Mouse (Mus musculus) midbrain, embryonic 15.5 days (tissue): Measurements from ENCODE around the gene Mlip. TPM values are rescaled to one million over a fixed set of nuclear protein-coding genes. Genes with fewer than 3 reads are reported as not detected.

Source experiments
- ATAC-seq: fragments of 200-750 bp; cut with Nextera tagmentation; replicated peaks from 2 replicates; pipeline ENCODE4 v1.8.0; 2017; ENCODE audit warnings: moderate TSS enrichment
- H3K27ac ChIP-seq: fragments of 300-500 bp; sonication (generic); 2 replicates; pipeline ENCODE4 v1.5.1; 2015; ENCODE audit warnings: mild to moderate bottlenecking, inconsistent platforms
- H3K27me3 ChIP-seq: fragments of 300-500 bp; sonication (generic); replicated peaks from 2 replicates; pipeline ENCODE4 v1.6.1; 2015; ENCODE audit warnings: inconsistent platforms
- H3K36me3 ChIP-seq: fragments of 300-500 bp; sonication (generic); replicated peaks from 2 replicates; pipeline ENCODE4 v1.6.1; 2015; ENCODE audit warnings: inconsistent platforms
- H3K4me1 ChIP-seq: fragments of 300-500 bp; sonication (generic); 2 replicates; pipeline ENCODE4 v1.6.1; 2015; ENCODE audit warnings: inconsistent platforms
- H3K4me2 ChIP-seq: fragments of 300-500 bp; sonication (generic); 2 replicates; pipeline ENCODE4 v1.6.1; 2015; ENCODE audit warnings: inconsistent platforms, mild to moderate bottlenecking, moderate library complexity
- H3K4me3 ChIP-seq: fragments of 300-500 bp; sonication (generic); 2 replicates; pipeline ENCODE4 v1.5.1; 2015; ENCODE audit warnings: mild to moderate bottlenecking, inconsistent platforms
- H3K9ac ChIP-seq: fragments of 300-500 bp; sonication (generic); 2 replicates; pipeline ENCODE4 v1.6.1; 2015; ENCODE audit warnings: mild to moderate bottlenecking, inconsistent platforms
- H3K9me3 ChIP-seq: fragments of 300-500 bp; sonication (generic); 2 replicates; pipeline ENCODE4 v1.6.1; 2016; ENCODE audit warnings: inconsistent platforms
- WGBS: fragments of 180-500 bp; shearing (Covaris S2); methylation state at CpG from one replicate; pipeline ENCODE4 v1.1.7; 2015; ENCODE audit warnings: mixed read lengths; 5-methylcytosine and 5-hydroxymethylcytosine counted together
- polyA plus RNA-seq: library from polyadenylated mRNA; unstranded; fragments of >200 nt; fragmentation: Nextera tagmentation; extraction: Ambion mirVana; gene quantifications from 2 replicates; pipeline ENCODE4 v1.2.1, GENCODE M21; 2015

The Mlip gene
- polyA plus RNA-seq, 1 experiment from 2014 or later, result 0.56 TPM

DNA sequence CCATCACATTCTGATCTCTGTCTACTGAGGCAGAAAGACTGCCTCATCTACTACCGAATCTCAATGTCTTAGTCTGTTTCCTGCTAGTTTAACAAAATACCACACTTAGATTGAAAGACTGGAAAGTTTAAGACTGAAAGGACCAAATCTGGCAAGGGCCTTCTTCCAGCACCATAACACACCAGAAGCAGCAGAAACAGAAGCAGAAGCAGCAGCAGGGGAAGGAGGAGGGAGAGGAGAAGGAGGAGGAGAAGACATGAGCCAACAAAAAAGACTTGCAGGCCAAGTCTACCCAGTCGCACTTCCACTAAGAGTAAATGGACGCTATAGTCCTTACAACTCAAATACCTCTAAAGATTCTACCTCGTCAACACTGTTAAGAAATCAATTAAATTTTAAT is 80.0 kb downstream of the Mlip start:
- Histone ChIP-seq H3K27me3 (no peaks in the 10 kb centered on the region), H3K9me3 (no peaks in the 10 kb centered on the region), H3K36me3 (no peaks in the 10 kb centered on the region), H3K4me2 (no peak overlapping the region), H3K4me3 (no peak overlapping the region), H3K4me1 (peaks cover 5% of the 10 kb centered on the region; the same call in 1 of the 2 replicates), H3K27ac (no peak overlapping the region), H3K9ac (no peak overlapping the region)
- no peak for ATAC-seq
- WGBS, result 94% methylated on average over 4 of the region's 4 CpGs

- Histone ChIP-seq H3K4me3 (no peak overlapping the region), H3K9me3 (no peaks in the 10 kb centered on the region), H3K4me2 (no peak overlapping the region), H3K27me3 (no peaks in the 10 kb centered on the region), H3K4me1 (no peaks in the 10 kb centered on the region), H3K9ac (no peak overlapping the region), H3K36me3 (no peaks in the 10 kb centered on the region), H3K27ac (no peak overlapping the region)
- WGBS, result 76% methylated on average over 4 of the region's 4 CpGs
- ATAC-seq, result no peak; the same call in 1 of the 2 replicates
Measured at GRCm38 (mm10) chr9:77265268-77266017, 87.3 kb downstream of the Mlip start.

- WGBS, result 78% methylated on average over 4 of the region's 4 CpGs
- no peak for ATAC-seq
- Histone ChIP-seq H3K9me3 (no peaks in the 10 kb centered on the region), H3K4me3 (no peak overlapping the region), H3K27ac (no peak overlapping the region), H3K27me3 (no peaks in the 10 kb centered on the region), H3K4me2 (no peak overlapping the region), H3K4me1 (no peaks in the 10 kb centered on the region), H3K36me3 (no peaks in the 10 kb centered on the region), H3K9ac (no peak overlapping the region)
Measured at GRCm38 (mm10) chr9:77259052-77259451, 93.7 kb downstream of the Mlip start.

DNA sequence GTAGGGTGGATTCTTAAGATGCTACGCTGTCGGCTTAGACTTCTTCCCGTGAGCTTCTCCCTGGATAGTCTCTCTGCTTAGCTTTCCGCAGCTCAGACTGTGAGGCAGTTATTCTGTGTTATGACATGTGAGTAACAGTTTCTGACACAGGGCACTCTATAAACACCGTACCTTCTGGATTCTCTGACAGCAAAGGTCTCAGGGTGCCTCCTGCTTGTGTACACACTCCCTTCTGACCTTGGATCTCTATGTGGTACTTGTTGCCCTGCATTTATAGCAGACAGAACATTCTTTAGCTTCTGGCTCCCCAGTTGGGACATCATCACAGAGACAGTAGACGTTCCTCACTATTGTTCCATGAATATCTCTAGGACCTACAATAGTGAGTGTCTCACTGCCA is 94.5 kb downstream of the Mlip start:
- Histone ChIP-seq H3K4me3 (no peak overlapping the region), H3K9ac (no peak overlapping the region), H3K27ac (no peak overlapping the region), H3K27me3 (no peaks in the 10 kb centered on the region), H3K4me2 (no peak overlapping the region), H3K36me3 (no peaks in the 10 kb centered on the region), H3K4me1 (no peaks in the 10 kb centered on the region), H3K9me3 (no peaks in the 10 kb centered on the region)
- ATAC-seq, result no peak
- 90% methylated on average over 6 of the region's 6 CpGs for WGBS

GRCm38 (mm10) chr9:77254514-77254913 is 98.3 kb downstream of the Mlip start:
- Histone ChIP-seq H3K27me3 (no peaks in the 10 kb centered on the region), H3K4me1 (no peaks in the 10 kb centered on the region), H3K27ac (no peak overlapping the region), H3K9me3 (no peaks in the 10 kb centered on the region), H3K4me2 (no peak overlapping the region), H3K4me3 (no peak overlapping the region), H3K9ac (no peak overlapping the region), H3K36me3 (no peaks in the 10 kb centered on the region)
- ATAC-seq, result no peak
- 94% methylated on average over 3 of the region's 3 CpGs for WGBS

GRCm38 (mm10) chr9:77252761-77253160 is 100.0 kb downstream of the Mlip start:
- Histone ChIP-seq H3K4me1 (no peaks in the 10 kb centered on the region), H3K9me3 (no peaks in the 10 kb centered on the region), H3K27ac (no peak overlapping the region), H3K27me3 (no peaks in the 10 kb centered on the region), H3K4me3 (no peak overlapping the region), H3K36me3 (no peaks in the 10 kb centered on the region), H3K4me2 (no peak overlapping the region), H3K9ac (no peak overlapping the region)
- 90% methylated on average over 4 of the region's 4 CpGs for WGBS
- no peak for ATAC-seq

DNA sequence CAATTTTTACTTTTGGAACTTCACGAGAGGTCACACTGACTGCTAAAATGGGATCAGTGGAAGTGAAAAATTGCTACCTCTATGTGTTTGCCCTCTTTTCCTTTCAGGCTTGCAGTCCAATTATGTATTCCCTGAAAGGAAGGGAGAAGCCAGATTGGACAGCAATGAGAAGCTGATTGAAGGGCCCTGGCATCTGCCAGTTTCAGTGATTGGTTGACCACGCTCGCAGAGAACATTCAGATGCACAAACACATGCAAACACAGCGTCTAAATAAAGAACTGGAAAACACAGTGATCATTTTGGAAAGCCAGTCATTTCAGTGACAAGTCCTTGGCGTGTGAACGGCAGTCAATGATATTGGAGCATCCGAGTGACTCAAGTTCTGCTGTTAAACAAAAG is 100.6 kb downstream of the Mlip start:
- no peak overlapping the region for H3K4me2 ChIP-seq
- H3K36me3 ChIP-seq, result no peaks in the 10 kb centered on the region
- H3K9ac ChIP-seq, result no peak overlapping the region
- H3K9me3 ChIP-seq, result no peaks in the 10 kb centered on the region
- H3K4me1 ChIP-seq, result no peaks in the 10 kb centered on the region
- H3K27me3 ChIP-seq, result no peaks in the 10 kb centered on the region
- no peak overlapping the region for H3K4me3 ChIP-seq
- ATAC-seq, result no peak
- WGBS, result 78% methylated on average over 7 of the region's 7 CpGs
- no peak overlapping the region for H3K27ac ChIP-seq

DNA sequence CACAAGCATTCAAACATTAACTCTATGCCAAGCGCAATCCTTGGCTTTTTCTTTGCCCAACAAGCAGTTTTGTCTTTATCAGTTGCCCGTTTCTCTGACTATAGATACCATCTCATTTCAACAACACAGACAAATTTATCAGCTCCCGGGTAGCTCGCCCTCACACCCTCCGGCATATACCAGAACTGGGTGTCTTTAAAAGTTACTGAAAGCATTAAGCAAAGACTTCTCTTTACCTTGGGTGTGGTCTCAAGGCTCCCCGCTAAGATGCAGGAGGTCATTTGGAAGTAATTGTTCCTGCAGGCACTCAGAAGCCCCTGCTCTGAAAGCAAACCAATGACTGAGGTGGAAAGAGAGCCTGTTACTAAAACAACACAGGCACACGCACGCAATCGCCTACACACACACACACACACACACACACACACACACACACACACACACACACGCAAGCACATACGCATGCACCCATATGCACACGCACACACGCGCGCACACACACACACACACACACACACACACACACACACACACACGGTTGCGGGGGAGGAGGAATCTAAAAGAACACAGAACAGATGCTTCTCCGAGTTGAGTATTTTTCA is 101.2 kb downstream of the Mlip start:
- H3K4me3 ChIP-seq, result no peak overlapping the region
- no peaks in the 10 kb centered on the region for H3K36me3 ChIP-seq
- no peaks in the 10 kb centered on the region for H3K4me1 ChIP-seq
- no peak for ATAC-seq
- no peak overlapping the region for H3K27ac ChIP-seq
- H3K4me2 ChIP-seq, result no peak overlapping the region
- no peaks in the 10 kb centered on the region for H3K27me3 ChIP-seq
- H3K9ac ChIP-seq, result no peak overlapping the region
- H3K9me3 ChIP-seq, result no peaks in the 10 kb centered on the region
- 88% methylated on average over 18 of the region's 18 CpGs for WGBS

- H3K36me3 ChIP-seq, result no peaks in the 10 kb centered on the region
- no peaks in the 10 kb centered on the region for H3K27me3 ChIP-seq
- 71% methylated on average over 1 of the region's 1 CpGs for WGBS
- no peak overlapping the region for H3K4me3 ChIP-seq
- no peaks in the 10 kb centered on the region for H3K9me3 ChIP-seq
- H3K4me2 ChIP-seq, result no peak overlapping the region
- H3K27ac ChIP-seq, result no peak overlapping the region
- ATAC-seq, result no peak
- H3K4me1 ChIP-seq, result no peaks in the 10 kb centered on the region
- no peak overlapping the region for H3K9ac ChIP-seq
Measured at GRCm38 (mm10) chr9:77198250-77198649, 154.5 kb downstream of the Mlip start.

DNA sequence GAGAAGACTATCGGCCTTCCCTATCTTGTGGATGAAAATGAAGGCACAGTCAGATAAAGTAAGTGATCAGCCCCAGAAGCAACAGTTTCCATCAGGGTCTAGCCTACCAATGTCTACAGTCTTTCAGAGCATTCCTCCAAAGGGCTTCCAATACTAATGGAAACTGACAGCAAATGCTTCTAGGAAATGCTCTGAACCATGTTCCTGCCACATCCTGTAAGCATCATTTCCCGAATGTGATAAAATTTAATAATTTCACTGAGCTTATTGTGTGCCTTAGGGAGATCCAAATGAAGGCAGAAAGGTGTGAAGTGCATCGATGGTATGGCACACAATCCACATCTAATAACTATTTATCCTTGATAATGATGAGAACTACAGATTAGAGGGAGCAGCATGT is 173.3 kb downstream of the Mlip start:
- Histone ChIP-seq H3K36me3 (no peaks in the 10 kb centered on the region), H3K4me1 (no peaks in the 10 kb centered on the region), H3K27me3 (no peaks in the 10 kb centered on the region), H3K9ac (no peak overlapping the region), H3K27ac (no peak overlapping the region), H3K9me3 (no peaks in the 10 kb centered on the region), H3K4me3 (no peak overlapping the region), H3K4me2 (no peak overlapping the region)
- ATAC-seq, result no peak
- WGBS, result 83% methylated on average over 3 of the region's 3 CpGs

GRCm38 (mm10) chr9:77175870-77176269 is 176.9 kb downstream of the Mlip start:
- ATAC-seq, result peak; percentile 83
- no peaks in the 10 kb centered on the region for H3K4me1 ChIP-seq
- H3K9me3 ChIP-seq, result no peaks in the 10 kb centered on the region

GRCm38 (mm10) chr9:77172044-77172443 is 180.7 kb downstream of the Mlip start:
- WGBS, result 21% methylated on average over 5 of the region's 5 CpGs

More at GRCm38 (mm10) chr9:77175870-77176269, 176.9 kb downstream of the Mlip start:
- Histone ChIP-seq H3K27ac (no peak overlapping the region), H3K4me2 (no peak overlapping the region), H3K4me3 (no peak overlapping the region), H3K27me3 (no peaks in the 10 kb centered on the region), H3K36me3 (no peaks in the 10 kb centered on the region), H3K9ac (no peak overlapping the region)
- 69% methylated on average over 3 of the region's 3 CpGs for WGBS

DNA sequence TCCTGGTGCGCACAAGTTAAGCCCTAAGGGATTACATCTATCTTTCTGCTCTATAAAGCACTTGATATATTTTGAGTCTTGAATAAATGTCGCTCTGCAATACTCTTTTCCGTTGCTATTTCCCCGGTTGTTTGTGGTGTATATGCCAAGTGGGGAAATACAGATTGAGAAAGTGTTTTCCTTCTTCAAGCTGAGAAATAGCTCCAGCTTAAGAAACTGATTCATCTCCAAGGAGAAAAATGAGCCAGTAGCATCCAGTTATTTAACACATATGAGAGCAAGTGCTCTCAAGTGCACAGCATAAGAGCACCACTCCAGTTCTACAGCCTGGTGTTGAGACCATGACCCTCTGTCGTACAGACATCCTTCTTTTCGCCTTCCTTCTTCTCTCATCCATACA is 186.9 kb downstream of the Mlip start:
- no peaks in the 10 kb centered on the region for H3K27me3 ChIP-seq
- no peak overlapping the region for H3K9ac ChIP-seq
- no peaks in the 10 kb centered on the region for H3K4me1 ChIP-seq
- no peaks in the 10 kb centered on the region for H3K36me3 ChIP-seq
- H3K4me3 ChIP-seq, result no peak overlapping the region
- H3K27ac ChIP-seq, result no peak overlapping the region
- H3K9me3 ChIP-seq, result no peaks in the 10 kb centered on the region
- 83% methylated on average over 6 of the region's 6 CpGs for WGBS
- no peak overlapping the region for H3K4me2 ChIP-seq
- no peak for ATAC-seq

More at GRCm38 (mm10) chr9:77172044-77172443, 180.7 kb downstream of the Mlip start:
- Histone ChIP-seq H3K27ac (no peak overlapping the region), H3K4me2 (no peak overlapping the region), H3K36me3 (no peaks in the 10 kb centered on the region), H3K27me3 (no peaks in the 10 kb centered on the region), H3K9me3 (no peaks in the 10 kb centered on the region), H3K4me1 (no peaks in the 10 kb centered on the region), H3K4me3 (no peak overlapping the region), H3K9ac (no peak overlapping the region)
- ATAC-seq, result no peak
